Mouse (Mus musculus): Measurements from ENCODE around the gene Nfkbib. TPM values are rescaled to one million over a fixed set of nuclear protein-coding genes. Genes with fewer than 3 reads are reported as not detected.

Nfkbib gene
- total RNA-seq (2021), result 10 to 100 TPM; 39.3 to 39.6 TPM
- long read RNA-seq, experiment 1, transcript Nfkbib-202 (6 exons, 1,243 nt), result major isoform, 68 of 70 reads
- long read RNA-seq, experiment 1, partial matches to known transcripts, result 2 of 70 reads
- long read RNA-seq, experiment 1, other reads (novel, unspliced or antisense), result 0 of 70 reads
- long read RNA-seq, experiment 2, transcript Nfkbib-202 (6 exons, 1,243 nt), result major isoform, 58 of 66 reads
- long read RNA-seq, experiment 2, partial matches to known transcripts, result 8 of 66 reads
- long read RNA-seq, experiment 2, other reads (novel, unspliced or antisense), result 0 of 66 reads

DNA sequence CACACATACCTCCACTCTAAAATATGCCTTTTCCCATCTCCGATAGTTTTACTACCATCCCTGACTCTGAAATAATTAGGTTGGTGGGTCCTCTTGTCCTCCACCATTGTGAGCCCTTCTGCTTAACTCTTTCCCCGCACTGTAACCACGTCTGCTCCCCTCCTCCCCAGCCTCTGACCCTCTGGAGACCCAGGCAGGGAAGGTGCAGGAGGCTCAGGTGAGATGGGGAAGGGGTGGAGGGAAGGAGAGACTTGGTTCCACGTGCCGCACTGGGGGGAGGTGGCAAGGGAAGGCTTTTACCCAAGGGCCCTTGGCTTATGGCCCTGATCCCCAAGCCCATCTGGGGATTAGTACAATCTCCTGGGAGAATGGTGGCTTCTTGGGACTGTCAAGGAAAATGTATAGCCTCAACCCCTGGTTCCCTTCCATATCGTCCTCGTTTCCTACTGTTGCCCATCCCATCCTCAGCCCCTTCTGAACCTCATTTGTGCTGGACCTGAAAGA lies at the start of gene Nfkbib:
Gene Nfkbib, minus strand, starts transcription at position 51 of the 504 bp plus-strand sequence.
- intact Hi-C loops (cut with DNase I), result no loop called here
- DNase-seq (ENCODE audit: low spot score in 2 of 2), result no peak

DNA sequence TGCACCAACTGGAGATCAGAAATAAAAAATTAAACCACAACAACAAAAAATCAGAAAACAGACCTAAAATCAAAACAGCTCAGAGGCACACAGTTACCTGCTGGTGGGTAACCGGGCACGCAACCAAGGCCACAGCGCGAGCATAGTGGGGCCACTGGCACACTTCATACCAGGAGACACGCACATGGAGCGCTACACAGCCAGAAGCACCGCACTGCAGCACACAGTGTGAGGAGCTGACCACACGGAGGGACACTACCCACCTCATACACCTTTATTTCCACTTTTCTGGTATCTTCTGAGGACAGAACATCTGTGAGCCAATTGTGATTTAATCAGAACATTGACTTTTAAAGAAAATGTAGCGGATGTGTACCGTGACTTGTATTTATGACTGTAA lies 49.6 kb upstream of the Nfkbib start:
- intact Hi-C loops (cut with DNase I), result loop anchor here (5.0 kb wide), 1 partner anchor 80 kb away; no protein-coding TSS in a partner anchor
- DNase-seq (ENCODE audit: low spot score in 2 of 2), result no peak

DNA sequence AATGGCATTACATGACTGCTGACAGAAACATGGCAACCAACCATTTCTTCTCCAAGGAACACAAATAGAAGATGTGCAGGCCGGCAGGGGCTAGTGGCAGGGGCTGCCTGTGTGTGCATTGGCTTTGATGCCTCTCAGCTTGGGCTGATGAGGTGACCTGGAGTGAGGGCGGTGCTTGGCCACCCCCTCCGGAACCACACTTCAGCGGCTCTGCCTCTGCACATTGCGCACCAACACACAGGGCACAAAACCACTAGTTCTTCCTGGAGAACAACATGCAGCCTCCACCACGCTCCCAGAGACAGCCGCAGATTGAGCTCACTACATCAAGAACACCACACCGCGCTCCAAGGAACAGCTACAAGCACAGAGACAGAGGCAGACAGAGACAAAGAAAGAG lies 48.9 kb upstream of the Nfkbib start:
- intact Hi-C loops (cut with DNase I), result loop anchor here (5.0 kb wide), 1 partner anchor 81 kb away; no protein-coding TSS in a partner anchor

DNA sequence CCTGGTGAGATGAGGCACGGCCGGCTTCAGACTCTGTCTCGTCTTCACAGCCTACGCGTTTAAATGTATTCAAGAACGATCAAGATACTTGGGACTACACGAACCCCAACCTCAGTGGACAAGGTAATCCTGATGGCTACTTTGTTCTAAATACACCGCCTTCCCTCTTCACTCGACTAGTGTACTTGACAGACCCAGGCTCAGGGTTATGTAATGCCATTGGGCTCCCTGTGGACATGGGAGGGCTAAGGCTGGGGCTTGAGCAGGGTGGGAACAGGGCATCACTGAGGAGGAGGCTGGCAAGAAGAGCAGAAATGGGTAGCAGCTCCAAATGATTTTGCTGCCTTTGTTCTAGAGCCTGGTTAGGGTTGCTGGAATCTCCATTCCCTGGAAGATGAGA lies 47.9 kb upstream of the Nfkbib start:
- intact Hi-C loops (cut with DNase I), result loop anchor here (5.0 kb wide), 1 partner anchor 82 kb away; no protein-coding TSS in a partner anchor
- DNase-seq (ENCODE audit: low spot score in 2 of 2), result no peak

More for the DNA sequence above, 48.9 kb upstream of the Nfkbib start:
- DNase-seq (ENCODE audit: low spot score in 2 of 2), result no peak

DNA sequence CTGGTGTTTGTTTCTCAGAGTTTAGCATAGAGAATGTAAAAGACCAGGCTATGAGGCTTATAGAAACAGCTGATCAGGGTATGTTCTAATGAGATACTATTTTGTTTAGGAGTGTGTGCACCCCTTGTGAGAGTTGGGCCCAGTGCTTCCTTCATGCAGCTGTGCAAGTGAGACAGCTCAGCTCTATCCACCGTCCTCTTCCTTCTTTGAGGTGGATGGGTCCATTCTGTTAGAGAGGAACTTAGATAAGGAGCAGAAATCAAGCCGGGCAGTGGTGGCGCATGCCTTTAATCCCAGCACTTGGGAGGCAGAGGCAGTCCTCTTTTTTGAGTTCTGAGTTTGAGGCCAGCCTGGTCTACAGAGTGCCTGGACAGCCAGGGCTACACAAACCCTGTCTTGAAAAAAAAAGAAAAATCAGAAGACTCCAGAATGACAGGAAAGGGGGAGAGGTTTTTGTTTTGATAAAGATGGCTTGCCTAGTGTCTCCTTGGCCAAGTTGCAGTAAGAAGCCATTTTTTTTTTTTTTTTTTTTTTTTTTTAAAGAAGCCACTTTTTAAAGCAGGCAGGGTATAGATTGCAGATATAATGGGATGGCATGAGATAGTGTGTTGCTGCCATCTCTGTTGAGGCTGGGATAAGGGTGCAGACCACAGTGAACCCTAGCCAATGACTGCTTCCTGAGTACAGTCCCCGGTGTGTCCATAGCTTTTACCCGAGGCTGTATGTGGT lies 47.2 kb upstream of the Nfkbib start:
- intact Hi-C loops (cut with DNase I), result loop anchor here (5.0 kb wide), 1 partner anchor 83 kb away; no protein-coding TSS in a partner anchor
- DNase-seq (ENCODE audit: low spot score in 2 of 2), result peak in 1 of 2 experiments; percentile 2

DNA sequence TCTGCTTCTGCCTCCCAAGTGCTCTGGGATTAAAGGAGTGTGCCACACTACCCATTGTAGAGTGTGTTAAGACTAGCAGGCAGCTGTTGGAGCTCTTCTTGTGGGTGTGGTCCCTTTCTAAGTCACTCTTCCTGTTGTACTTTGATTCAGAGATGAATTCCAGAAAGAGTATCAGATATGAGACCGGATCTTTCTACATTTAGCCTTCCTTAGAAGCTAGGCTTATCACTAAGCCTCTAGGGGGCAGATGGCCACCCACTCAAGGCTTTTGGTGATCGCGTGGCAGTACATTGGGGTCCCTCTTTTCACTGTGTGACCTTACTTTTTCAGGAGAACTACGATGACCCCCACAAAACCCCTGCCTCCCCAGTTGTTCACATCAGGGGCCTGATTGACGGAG lies 45.6 kb upstream of the Nfkbib start:
- no peak for DNase-seq (ENCODE audit: low spot score in 2 of 2)
- intact Hi-C loops (cut with DNase I), result no loop called here

DNA sequence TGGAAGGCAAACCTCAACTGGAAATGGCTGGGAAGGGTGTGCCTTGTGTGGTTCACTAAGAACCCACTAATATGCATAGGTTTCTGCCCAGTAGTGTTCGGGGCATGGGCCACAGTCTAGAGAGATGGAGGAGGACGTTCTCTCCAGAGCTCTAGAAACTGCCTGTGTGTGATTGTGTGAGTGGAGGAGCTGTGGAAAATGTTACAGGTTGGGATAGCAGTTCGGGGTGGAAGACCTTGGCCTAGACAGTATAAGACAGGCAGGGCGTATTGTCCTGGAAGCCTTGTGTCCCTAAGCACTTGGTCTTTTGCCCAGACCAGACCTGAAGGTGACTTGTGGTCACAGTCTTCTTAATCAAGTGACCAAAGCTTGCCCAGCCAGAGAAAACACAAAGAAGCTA lies 45.1 kb upstream of the Nfkbib start:
- DNase-seq (ENCODE audit: low spot score in 2 of 2), result peak in 1 of 2 experiments; percentile 7
- intact Hi-C loops (cut with DNase I), result no loop called here

DNA sequence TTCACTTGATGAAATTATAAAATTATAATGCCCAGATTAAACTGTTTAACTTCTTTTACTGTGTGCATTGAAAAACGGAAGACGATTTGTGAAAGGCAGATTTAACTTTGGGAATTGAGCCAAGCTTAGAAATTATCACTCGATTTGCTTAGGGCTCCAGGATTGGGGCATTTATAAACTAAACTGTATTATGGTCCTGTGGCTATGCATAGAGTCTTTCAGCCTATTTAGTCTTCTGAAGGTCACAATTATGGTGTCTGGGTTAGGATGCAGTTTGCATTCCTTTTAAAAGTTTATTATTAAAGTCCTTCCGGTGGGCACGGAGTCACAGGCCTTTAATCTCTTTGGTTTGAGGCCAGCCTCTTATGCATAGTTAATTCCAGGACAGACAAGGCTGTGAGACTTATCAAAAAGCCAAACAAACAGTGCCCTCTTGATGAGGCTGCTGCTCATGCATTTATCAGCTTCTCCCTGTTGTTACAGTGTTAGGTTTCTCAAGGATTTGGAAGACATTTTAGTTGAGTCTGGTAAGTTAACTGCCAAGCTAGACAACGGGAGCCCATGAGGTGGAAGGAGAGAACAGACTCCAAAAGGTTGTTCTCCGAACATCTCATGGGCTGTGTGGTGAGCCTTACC lies 44.4 kb upstream of the Nfkbib start:
- intact Hi-C loops (cut with DNase I), result no loop called here

DNA sequence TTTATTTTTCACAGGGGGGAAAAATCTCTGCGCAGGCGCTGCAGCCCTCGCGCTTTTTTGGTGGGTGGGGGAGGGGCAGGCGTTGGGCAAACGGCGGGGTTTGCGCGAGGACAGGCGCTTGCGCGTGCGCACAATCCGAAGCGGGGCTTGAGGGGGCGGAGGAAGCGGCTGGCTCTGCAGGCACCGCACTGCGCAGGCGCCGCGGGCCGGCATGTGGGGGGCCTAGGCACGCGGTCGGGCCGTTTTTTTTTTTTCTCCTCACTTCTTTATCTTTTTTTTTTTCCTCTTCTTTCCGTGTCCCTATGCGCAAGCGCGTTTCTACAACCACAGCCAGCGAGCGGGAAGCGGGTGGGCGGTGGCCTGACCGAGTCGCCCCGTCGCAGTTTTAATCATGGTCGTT lies 43.9 kb upstream of the Nfkbib start:
- intact Hi-C loops (cut with DNase I), result no loop called here
- DNase-seq (ENCODE audit: low spot score in 2 of 2), result peak; percentile 92 to 93

More for the DNA sequence above, 44.4 kb upstream of the Nfkbib start:
- peak in 1 of 2 experiments; percentile 2 for DNase-seq (ENCODE audit: low spot score in 2 of 2)

DNA sequence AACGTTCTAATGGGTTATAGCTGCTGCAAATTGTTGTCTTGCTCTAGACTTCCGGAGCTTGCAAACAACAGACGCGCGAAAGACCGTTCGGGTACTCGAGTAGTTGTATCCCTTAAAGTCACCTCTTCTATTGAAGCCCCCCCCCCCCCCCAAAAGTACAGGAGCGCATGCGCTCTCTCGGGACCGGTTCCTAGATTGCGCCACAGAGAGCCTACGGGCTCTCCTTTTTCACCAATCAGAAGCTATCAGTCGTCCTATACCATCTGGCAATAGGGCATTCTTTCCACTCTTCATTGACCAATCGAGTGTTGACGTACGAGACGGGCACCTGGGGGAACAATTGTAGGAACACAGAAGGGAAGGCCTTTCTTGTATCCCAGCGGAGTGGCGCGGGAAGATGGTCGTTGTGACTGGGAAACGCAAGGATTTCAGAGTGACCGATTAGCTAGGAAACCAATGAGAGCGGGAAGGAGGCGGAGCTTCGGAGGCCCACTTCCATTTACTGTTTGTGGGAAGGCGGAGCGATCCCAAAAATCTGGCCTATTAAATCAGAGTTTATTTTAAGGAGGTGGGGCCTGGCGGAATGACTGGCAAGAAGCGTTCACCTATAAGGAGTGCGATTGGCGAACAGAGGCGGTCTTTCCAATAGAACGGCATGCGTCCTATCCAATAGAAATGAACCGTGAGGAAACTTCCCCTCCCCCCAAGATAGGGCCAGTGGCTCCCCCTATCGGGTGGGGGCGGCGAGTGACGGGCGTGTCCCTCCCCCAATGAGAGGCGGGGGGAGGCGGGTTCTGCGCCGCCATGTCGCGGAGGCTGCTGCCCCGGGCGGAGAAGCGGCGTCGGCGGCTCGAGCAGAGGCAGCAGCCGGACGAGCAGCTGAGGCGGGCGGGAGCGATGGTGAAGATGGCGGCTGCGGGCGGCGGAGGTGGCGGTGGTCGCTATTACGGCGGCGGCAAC lies 43.1 kb upstream of the Nfkbib start:
- intact Hi-C loops (cut with DNase I), result no loop called here
- peak; percentile 98 to 100 for DNase-seq (ENCODE audit: low spot score in 2 of 2)

DNA sequence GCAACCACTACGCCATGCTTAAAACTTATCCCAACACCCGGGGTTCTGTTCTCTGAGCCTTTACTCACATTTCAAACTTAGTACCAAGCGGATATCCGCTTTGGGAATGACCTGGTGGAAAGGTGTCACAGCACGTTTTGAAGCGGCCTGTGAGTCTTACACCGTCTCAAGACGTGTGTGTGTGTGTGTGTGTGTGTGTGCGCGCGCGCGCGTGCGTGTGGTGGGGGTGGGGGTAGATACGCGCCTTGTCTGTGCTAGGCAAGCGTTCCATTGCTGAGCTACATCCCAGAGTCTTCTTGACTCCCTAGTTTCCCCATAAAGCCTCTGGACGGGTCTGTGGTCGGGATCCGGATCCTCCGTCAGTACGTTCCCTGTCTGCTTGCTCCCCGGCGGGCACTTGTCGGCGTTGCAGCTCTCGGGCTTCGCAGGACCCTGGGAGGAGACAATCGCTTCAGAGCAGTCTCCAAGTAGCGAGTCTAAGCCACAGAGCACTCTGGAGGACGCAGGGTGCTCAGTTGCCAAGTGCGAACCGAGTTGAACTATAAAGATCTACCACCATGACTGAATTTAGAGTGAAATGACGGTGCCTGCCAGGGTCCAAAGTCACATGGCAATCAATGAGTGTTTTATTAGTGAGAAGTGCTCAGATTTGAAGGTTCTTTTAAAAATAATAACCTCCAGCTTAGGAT lies 42.2 kb upstream of the Nfkbib start:
- peak; percentile 61 to 77 for DNase-seq (ENCODE audit: low spot score in 2 of 2)
- intact Hi-C loops (cut with DNase I), result no loop called here

DNA sequence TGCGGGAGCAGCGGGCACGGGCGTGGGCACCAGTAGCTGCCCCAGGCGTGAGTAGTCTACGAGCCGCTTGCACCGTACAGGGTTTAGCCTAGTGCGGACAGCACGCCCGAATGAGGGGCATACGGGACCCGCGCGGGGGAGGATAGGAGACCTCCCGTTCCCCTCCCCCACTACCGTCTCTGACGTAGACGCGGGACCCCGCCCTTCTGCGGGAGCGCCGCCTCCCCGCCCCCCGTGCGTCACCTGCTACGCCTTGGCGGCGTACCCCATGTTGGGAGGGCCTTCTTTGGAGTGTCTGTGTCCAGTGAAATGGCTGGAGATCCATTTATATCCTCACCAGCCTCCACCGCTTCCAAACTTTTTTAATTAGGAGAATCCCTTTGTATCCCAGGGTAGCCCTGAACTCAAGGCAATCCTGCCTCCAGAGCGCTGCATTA lies 41.7 kb upstream of the Nfkbib start:
- peak; percentile 95 to 96 for DNase-seq (ENCODE audit: low spot score in 2 of 2)
- intact Hi-C loops (cut with DNase I), result no loop called here

DNA sequence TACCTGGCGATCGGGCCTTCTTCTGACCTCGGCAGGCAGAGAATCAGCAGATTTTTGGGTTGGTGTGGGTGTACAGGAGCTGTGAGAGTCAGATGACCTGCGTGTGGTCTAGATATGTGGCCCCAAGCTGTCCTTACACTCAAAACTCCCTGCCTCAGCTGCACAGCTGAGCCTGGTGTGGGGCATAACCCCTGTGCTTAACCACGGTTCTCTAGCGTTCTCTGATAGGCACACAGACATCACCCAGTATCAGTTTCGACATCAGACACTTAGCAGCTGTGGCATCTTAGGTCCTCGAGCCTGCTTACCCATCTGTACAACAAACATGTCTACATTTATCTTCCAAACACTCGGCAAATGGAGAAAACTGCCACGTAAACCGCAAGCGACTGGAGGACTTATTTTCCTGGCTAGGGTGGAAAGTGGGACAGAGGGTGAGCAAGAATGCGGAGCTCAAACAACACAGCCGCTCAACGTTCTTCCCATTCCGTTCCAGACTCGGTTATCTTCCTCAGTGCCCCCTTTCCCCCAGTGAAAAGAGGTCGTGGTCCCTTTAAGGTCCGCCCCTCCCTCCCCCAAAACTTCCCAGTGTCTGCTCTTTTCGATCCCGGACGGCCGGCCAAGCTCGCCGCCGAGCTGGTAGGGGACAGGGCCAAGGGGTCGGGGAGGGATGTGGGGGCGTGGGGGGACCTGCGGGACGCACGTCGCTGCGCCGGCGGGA lies 41.1 kb upstream of the Nfkbib start, which contains the start of gene Hnrnpl:
Gene Hnrnpl, plus strand, starts transcription at position 321 of the 721 bp plus-strand sequence.
- DNase-seq (ENCODE audit: low spot score in 2 of 2), result no peak
- intact Hi-C loops (cut with DNase I), result no loop called here

DNA sequence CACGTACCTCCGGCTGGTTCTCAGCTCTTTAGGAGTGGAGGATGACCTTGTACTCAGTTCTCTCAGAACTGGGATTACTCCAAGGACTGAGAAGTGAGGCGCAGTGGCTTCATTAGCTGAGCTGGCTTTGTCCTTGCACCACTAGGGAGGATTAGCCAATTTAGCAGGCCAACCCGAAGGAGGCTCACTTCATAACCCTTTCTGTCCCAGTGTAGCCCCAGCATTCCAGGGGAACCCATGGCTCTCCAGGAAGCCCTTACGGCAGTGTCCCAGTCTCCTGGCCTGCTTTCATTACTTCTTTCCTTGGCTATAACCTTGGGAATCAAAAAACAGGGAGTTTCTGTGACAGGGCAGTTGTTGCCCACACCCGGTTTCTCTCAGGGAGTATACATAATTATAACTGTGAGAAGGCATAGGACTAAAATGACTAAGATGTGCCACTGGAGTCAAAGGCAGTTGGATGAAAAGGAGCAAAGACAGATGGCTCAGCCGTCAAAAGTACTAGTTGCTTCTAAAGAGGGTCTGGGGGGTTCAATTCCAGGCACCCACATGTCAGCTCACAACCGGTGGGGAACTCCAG lies 40.4 kb upstream of the Nfkbib start:
- DNase-seq (ENCODE audit: low spot score in 2 of 2), result peak in 1 of 2 experiments; percentile 29
- intact Hi-C loops (cut with DNase I), result no loop called here

DNA sequence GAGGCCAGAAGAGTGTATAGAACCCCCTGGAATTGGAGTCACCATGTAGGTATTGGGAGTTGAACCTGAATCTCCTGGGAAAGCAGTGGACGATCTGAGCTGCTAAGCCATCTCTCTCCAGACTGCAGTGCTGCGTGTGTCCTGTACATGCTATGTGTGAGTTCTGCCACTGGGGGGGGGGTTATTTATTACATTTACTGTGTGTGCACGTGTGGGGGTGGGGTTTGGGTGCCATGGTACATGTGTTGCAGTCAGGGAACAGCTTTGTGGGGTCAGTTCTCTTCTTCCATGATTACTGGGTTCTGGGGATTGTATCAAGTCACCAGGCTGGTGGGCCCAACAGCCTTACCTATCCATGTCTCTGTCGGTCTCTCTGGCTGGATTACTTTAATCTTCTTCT lies 39.6 kb upstream of the Nfkbib start:
- no peak for DNase-seq (ENCODE audit: low spot score in 2 of 2)
- intact Hi-C loops (cut with DNase I), result no loop called here

DNA sequence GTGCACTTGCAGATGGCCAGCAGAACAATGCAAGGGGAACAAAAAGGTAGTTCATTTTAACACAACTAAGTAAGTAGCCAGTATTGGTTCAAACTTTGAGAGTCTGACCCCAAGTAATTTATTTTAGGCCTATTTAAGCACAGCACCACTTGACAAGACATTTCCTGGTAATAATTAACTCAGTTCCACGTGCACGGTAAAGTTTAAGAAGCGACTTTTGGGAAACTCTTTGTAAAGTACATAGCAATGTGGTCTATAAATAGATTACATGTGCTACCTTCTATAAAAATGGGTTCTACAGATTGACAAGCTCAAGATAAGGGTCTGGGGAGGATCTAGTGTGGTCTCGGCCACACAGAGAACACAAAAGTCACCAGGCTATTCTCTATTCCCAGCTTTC lies 36.4 kb upstream of the Nfkbib start:
- DNase-seq (ENCODE audit: low spot score in 2 of 2), result no peak
- intact Hi-C loops (cut with DNase I), result no loop called here

All from left cerebral cortex, postnatal 14 days (tissue).